Mouse (Mus musculus): ENCODE measurements at regions not wholly inside any gene's neighbourhood (a gene's known extent, or its start where the extent isn't known, plus 50 kb on each side); places are given as distances from the start of the nearest gene placed in this dataset.

DNA sequence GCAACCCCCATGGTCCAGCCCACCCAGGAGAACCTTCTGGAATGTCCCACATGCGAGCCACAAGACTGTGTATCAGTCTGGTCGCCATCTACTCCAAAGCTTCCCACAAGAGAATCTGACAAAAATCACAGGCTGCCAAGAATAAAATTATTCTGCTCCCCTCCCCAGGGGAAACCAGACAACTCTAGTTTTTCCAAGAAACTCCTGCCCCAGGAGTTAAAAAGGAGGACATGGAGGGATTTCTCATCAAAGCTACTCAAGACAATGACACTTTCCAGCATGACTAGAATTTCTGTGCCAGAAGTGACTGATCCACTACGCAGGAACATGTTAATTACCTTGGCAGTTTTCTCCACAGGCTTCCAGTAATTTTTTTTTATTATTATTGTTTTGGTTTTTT is 98.4 kb downstream of the Psmg1 start:
- in situ Hi-C loops (cut with MboI, MseI), result no loop called here

DNA sequence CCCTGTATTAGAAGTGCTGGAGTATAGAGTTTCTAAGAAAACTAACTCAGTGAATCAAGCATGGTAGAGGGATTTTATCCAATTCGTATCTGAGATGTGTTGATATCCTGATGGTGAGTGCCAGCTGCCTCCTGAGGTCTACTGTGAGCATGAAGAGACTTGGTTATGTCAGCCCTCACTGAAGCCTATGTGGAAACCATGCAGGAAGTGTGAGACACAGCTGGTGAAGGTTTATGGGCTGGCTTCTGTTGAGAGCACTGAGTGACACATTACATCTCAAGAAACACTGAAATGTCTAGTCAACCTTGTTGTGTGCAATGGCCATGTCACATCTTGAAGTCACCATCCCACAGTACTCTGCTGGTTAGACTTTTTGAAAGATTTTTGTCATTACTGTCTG is 104.6 kb downstream of the Psmg1 start:
- in situ Hi-C loops (cut with MboI, MseI), result no loop called here

DNA sequence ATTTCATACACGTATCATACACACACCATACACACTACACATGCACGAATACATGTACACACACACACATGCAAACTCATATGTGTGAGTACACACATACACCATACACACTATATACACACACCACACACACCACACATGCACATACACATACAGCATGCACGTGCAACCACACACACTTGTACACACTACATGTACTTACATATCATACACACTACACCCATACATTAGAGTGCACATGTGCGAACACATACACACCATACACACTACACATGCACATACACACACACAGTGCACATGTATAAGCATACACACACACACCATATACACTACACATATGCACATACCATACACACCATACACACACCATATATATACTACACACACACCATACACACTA is 117.5 kb downstream of the Psmg1 start:
- in situ Hi-C loops (cut with MboI, MseI), result no loop called here

DNA sequence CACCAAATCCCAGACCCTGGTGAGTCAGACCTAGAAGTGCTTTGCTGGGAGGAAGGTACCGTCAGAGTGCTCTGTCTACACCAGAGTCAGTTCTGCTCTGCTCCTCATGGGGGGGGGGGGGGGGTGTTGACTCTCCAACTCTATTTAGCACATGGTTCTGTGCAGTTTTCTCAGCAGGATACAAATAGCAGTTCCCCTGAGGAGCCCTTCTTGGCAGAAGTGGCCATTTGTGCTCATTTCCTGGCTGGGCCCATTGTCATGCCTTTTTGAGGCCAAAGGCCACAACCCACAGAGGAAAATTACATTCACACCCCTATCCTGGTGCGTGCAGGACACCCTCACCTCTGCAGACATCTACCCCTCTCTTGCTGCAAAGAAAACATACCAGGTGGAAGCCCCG is 118.3 kb downstream of the Psmg1 start:
- in situ Hi-C loops (cut with MboI, MseI), result no loop called here

DNA sequence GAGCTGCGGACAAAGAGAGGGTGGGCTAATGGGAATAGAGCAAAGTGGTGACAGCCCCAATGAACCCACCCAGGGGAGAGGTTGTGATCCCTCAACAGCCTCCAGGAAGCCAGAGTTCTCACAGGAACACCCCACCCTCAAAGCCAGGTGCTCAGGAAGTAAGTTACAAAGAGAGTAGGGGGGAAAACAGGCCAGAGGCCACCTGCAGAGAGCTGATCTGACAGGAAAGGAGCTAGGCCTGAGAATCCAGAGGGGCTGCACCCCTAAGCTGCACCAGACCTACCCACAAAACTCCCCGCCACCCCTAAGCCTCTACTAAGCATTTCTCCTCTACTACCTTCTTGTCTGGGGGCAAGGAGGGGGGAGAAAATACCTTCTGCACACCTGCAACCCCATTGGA is 120.5 kb downstream of the Psmg1 start:
- in situ Hi-C loops (cut with MboI, MseI), result no loop called here

DNA sequence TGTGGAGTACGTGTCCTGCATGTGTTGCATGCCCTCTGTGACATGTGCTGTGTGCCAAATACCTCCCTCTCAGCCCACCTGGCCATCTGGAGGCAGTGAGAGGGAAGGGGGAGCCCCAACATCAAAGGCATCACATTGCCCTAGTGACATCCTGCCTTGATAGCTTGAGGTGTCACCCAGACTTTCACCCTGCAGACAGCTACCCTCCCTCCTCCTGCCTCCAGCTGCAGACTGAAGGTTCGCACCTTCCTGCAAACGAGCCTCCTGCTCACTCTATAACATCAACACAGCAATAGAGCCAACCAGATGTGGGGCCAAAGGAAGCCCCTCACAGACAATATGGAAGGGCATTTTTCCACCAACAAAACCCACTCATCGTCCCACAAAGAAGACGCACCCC is 121.3 kb downstream of the Psmg1 start:
- in situ Hi-C loops (cut with MboI, MseI), result no loop called here

DNA sequence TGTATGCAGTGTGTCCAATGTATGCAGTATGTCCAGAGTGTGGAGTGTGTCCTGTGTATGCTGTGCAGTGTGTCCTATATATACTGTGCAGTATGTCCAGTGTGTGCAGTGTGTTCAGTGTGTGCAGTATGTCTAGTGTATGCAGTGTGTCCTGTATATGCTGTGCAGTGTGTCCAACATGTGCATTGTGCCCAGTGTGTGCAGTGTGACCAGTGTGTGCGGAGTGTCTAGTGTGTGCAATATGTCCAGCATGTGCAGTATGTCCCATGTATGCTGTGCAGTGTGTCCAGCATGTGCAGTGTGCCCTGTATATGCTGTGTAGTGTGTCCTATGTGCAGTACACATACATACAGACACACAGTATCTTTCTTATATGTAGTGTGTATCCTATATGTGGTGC is 121.9 kb downstream of the Psmg1 start:
- in situ Hi-C loops (cut with MboI, MseI), result no loop called here

DNA sequence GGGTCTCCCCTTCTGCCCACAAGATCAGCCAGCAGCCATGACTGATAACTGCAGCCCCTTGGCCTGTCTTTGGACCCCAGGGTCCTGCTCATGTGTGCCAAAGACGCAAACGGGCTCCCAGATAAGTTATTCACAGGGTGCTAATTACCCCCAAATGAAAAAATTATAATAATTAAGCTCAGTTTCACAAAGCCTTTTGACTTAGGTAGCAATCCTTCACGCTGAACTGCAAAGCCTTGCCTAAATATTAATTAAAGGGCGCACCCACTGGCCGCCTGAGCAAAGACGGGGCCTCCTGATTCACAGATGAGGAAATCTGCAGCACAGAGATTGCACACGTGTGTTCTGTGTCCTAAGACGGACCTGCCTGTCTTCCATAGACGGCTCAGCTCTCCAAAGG is 123.2 kb downstream of the Psmg1 start:
- in situ Hi-C loops (cut with MboI, MseI), result no loop called here

DNA sequence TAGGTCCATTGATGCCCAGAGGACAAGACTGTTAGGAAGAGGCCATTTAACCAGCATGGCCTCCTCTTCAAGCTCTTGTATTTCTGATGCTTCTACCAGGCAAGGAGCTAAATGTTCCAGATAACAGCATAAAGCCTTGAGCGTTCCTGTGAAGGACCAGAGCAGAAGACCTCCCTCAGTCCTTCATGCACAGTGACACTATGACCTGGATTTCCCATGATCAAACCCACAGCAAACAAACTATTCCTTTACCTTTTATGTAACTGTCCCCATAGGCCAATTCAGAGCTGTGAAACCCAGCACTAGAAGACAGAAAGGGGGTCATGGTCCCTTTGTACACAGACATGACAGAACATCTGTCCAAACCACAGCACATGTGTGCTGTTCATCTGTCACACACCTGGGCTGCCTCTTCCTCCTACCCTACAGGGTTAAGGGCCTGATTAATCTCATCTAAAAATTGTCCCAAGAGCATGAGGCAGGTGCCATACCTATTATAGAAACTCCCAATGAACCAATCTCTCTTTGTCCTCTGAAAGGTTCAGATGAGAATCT is 123.8 kb downstream of the Psmg1 start:
- in situ Hi-C loops (cut with MboI, MseI), result no loop called here

DNA sequence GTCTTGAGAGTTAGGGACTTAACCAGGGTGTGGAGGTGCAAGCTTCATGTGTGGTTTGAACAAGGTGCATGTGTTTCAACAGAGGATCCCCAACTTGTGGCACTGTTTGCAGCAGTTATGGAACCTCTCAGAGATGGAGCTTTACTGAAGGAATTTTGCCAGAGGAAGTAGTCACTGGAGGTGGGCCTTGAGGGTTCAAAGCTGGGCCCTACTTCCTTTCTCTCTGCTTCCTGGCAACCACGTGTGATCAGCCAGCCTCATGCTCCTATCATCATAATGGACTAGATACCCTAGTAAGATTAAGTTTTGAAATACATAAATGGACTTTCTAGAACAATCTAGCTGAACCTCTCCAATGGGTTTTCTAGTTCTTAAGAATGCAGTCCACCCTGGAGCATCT is 125.2 kb downstream of the Psmg1 start:
- in situ Hi-C loops (cut with MboI, MseI), result no loop called here

DNA sequence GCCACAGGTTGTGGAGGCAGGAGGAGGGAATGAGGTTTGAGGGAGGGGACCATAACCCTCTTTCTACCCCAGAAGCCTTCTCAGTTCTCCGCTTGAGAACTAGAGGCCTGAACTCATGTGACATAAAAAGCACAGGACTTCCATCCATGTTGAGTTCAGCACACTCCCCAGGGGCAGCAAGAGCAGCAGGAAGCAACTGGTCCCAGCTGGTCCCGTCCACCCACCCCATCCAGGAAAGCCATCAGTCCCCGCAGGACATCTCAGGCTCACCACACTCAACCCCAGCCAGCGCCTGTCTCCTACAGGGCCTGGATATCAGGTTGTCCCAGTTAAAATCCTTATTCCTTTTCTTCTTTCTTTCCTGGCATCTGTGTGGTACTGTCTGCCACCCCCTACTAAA is 126.1 kb downstream of the Psmg1 start:
- in situ Hi-C loops (cut with MboI, MseI), result no loop called here

DNA sequence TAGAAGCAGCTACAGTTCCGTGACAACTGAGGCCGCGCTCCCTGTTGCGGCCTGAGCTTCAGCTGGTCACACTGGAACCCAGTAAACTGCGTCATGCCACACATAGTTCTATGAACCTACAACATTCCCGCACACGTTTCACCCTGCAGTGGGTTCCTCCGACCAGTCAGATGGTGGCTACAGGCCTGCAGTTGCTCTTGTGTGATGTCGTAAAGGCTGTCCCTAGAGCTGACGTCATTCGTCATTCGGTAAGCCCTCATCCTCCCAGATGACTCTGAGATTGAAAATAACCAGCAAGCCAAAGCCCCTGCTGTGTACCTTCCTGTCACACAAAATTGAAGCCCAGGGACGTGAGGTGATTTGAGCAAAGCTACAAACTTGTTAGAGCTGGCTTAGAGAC is 126.7 kb downstream of the Psmg1 start:
- in situ Hi-C loops (cut with MboI, MseI), result no loop called here

DNA sequence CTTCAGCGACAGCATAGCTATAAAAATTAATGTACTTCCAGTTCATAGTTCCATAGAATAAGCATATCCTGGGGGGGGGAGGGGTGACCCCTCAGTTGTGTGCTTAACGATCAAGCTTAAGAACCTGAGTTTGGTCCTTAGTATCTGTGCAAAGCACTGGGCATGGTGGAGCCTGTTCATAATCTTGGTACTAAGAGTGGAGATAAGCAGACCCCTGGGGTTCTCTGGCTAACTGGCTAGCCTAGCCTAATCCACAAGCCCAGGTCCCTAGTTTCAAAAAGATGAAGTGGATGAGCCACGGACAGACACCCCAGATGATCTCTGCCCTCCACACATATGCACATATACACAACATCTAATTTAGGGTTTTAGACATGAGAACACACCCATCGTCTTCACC is 127.2 kb downstream of the Psmg1 start:
- in situ Hi-C loops (cut with MboI, MseI), result no loop called here

DNA sequence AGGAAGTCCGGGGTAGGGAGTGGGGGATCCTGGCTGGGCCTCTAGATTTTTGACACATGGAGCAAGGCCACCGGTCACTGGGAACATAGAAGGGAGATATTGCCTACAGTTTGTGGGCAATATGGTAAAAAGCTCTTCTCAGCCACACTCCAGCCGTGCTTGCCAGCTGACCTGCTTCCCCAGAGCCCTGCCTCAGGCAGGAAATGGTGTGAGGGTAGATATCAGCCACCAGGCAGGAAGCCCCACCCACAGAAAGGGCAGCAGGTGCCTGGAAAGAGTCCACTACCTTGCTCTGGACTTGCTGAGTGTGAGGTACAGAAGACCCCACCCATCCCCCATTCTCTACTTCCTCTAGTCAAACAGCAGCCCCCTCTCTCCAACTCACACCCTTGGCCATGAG is 128.1 kb downstream of the Psmg1 start:
- in situ Hi-C loops (cut with MboI, MseI), result no loop called here

DNA sequence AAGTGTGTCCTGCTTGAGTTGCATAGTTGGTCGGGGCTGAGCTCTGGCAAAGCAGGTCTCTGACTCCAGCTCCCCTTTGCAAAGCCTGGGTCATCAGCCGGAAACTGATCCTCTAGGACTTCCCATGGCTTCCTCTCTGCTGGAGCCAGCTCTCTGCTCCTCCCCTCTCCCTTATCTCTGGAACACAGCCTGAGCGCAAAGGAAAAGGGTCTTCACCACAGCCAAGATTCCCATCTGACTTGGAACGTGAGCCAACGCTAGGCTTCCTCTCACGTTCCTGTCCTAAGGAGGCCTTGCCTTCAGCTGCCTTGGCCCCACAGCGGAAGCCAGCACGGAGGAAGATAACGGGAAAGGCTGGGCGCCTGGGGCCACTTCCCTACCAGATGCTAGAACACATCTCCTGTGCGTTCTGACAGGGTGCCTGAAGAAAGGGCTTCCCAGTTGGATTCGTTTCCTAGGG is 129.5 kb downstream of the Psmg1 start:
- in situ Hi-C loops (cut with MboI, MseI), result no loop called here

DNA sequence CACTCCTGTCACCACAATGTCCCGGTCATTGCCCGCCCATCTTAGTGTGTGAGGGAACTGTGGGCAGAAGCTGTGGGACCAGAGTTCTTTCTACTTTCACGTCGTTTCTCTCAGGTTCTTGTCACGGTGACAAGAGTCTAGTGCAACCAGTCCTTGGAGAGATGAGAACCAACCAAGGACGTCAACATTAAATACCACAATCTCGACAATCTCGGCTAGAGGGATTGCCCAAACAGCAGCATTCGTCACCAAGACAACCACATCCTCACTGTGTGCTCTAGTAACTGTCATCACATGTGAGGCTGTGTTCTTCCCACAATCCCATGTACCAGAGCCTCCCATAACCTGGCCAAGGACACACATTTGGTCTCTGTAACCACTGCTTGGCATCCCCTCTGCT is 129.9 kb downstream of the Psmg1 start:
- in situ Hi-C loops (cut with MboI, MseI), result no loop called here

DNA sequence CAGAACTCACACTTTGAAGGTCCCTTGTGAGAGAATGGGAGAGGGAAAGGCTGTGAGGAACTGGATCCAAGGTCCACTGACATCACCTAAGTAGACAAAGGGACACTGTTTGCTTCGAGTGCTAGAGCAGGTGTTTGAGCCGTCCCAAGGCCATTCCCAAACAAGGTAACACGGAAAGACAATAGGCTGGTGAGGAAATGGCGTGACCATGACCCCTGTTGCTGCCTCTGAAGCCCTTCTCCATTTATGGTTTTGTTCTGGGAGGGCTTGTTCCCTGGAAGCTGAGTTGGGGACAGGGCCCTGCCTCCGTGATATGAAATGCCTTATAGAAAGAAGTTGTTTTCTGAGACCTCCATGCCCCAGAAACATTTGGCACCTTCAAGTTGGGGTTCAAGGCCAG is 130.6 kb downstream of the Psmg1 start:
- in situ Hi-C loops (cut with MboI, MseI), result no loop called here

DNA sequence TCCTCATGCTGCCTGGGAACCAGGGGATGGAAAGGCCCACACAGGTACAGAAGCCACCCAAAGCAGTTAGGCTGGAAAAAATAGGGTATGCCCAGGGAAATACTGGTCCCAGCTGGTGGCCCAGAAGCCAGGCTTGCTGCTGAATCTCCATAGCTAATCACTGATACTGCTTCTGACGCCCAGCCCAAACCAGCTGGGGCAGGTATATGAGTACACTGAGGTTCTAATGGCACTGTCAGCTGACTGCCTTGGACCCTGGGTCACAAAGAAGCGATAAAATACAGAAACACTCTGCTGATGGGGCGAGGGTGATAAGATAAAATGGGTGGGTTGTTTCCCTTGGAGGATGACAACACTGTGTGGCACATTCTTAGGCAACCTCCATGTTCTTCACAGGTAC is 133.4 kb downstream of the Psmg1 start:
- in situ Hi-C loops (cut with MboI, MseI), result no loop called here

DNA sequence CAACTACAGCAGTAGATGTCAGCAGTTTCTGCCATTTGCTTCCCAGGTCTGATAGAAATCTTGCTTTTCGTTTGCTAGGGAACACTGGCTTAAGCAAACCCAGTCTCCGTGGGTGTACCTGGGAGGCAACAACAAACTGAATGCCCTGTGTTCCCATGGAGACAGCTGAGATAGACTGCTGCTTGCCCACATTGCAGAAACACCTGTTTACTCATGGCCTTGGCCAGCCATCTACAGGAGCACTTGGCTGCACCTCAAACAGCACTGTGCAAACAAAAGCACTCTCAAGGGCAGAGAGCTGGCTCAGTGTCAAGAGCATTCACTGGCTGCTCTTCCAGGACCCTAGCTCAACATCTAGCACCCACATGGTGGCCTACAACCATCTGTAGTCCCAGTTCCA is 135.5 kb downstream of the Psmg1 start:
- in situ Hi-C loops (cut with MboI, MseI), result no loop called here

DNA sequence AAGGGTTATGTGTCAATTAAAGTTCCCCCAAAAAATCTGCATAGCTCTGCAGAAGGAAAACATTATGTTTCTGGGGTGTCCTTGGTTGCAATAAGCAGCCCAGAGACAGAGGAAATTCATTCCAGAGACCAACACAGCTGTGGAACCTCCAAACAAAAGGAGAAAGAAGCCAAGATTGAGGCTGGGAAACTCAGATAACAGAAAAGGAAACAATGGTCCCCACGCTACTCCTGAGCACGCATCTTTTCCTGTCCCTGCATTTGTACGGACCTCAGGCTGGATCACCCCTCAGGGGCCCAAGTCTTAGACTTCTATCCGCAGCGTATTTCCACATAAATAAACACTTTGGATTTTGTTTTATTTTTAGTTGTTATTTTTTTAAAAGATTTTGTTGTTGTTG is 138.9 kb downstream of the Psmg1 start:
- in situ Hi-C loops (cut with MboI, MseI), result no loop called here

DNA sequence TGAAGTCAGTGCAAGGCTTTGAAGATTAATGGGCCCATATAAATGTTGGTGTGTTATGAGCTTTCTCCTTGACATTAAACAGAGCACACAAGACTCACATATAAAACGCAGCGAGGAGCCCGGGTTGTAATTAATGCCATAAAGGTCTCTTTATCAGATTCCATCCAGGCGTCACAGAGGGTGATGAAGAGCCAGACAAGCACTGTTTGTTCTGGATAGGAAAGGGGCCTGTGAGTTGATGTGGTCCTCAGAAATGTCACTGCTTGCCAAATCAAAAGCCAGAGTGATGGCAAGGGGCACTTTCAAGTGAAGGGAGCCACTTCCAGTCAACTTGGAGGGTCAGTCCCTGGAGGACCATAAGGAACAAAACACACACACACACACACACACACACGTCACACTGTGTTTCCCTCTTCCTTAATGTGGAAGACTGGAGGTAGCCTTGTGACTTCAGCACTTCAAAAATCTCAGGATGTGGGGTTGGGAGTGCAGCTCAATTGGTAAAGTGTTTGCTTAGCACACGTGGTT is 142.1 kb downstream of the Psmg1 start:
- in situ Hi-C loops (cut with MboI, MseI), result no loop called here

DNA sequence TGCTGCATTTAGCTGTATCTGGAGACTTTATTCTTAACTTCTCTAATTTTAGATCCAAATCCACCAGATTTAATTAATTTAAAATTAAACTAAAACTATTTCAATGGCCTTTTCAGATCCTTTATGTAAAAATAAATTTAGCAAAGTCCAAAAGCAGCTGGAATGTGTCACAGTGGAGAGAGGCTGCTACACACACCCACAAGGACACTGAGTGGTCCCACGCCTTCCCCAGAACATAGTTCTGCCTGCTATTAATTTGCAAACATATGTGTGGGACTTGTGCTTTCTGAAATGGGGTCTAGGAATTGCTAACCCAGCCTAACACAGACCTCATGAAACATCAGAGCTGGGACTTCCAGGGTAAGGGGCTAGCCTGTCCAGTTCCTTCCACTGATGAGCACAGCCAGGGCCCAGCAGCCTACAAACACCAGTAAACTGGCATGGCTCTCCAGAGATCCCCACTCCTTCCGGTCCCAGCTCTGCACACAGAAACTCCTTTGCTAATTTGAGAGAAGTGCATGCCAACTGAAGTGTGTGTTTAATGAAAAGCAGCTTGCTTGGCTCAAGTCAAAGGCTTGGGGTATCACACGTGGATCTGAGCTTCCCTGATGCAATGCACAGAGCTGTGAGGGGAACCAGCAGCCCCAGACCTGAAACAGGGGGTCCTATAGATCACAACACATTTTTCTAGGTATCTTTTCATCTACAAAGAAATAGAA is 142.8 kb downstream of the Psmg1 start:
- in situ Hi-C loops (cut with MboI, MseI), result no loop called here

DNA sequence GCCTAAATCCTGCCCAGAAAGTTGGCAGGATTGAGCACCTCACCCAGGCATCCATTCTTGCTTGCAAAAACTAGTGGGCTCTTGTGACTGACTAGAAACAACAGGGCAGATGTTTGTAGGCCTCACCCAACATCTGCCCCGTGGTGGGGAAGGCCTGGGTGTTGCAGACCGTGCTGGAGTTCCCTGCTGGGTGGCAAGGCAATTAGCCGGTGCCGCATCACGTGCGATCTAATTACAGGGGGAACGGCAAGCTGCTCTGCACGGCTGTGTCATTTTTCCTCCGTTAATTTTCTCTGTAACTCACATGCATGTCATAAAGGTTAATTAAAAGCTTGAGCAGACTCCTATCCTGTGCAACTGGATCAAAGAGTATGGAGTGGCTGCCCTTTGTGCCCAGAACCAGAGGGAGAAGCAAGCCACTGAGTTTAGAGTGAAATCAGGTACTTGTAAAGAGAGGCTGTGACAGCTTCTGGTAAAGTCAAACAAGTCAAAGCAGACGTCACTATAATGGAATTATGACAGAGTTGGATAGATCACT is 143.5 kb downstream of the Ets2 start:
- in situ Hi-C loops (cut with MboI, MseI), result no loop called here

Measured in T-helper 2 cell (primary cell).